In the genomic region with DNA sequence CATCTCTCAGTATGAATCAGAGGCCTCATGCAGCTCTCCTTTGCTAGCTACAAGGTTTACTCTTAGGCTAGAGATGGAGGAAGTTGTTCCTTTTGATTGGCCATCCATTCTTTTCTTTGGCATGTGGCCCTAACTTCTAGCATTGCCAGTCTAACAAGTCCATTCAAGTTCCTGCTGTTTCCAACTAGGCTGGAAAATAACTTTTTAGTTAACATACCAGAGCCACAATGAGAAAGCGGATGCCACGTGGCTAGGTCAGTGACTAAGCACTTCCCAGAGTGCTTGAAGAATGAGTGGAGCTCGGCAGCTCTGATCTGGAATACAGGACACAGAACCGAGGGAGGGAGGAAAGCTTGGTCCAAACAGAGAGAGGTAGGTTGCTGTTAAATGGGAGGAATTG, we compare ENCODE assay signal across 15 mouse cellular contexts. TPM values are rescaled to one million over a fixed set of nuclear protein-coding genes. Genes with fewer than 3 reads are reported as not detected.
DNase-seq lines count a peak whose midpoint lies in the region; ATAC-seq and TF ChIP-seq lines count a peak whose summit lies in the region.
"Had no signal": no experiment of that assay in that cellular context is flagged by ENCODE, and none has a peak within 500 bp of the region (broad histone marks: within the 10 kb centered on the region; RNA-seq: fewer than 3 reads in every experiment).

No protein-coding gene starts in this region.

- peaks cover 37% of the 10 kb centered on the region for H3K79me2 ChIP-seq in C2C12 (ENCODE audit: control insufficient read depth, insufficient read depth)

- peak overlapping the region; percentile 59 for H3ac ChIP-seq in C2C12 (ENCODE audit: control insufficient read depth, insufficient read length, low read depth)

- H3K4me1 ChIP-seq in heart, embryonic 10.5 days, result no peaks in the 10 kb centered on the region
- H3K4me1 ChIP-seq in intestine, embryonic 14.5 days (replicated peaks; ENCODE audit: control insufficient read depth, insufficient read depth, low read length), result no peaks in the 10 kb centered on the region
- H3K4me1 ChIP-seq: forebrain, embryonic 13.5 days had no signal

- H3K27ac ChIP-seq in heart, embryonic 10.5 days, result no peak overlapping the region
- peak overlapping the region; percentile 39; the same call in 1 of the 2 replicates for H3K27ac ChIP-seq in intestine, embryonic 14.5 days (ENCODE audit: low read depth)
- H3K27ac ChIP-seq: forebrain, embryonic 13.5 days; hindbrain, embryonic 14.5 days had no signal

- H3K9me3 ChIP-seq in heart, embryonic 10.5 days, result no peaks in the 10 kb centered on the region
- H3K9me3 ChIP-seq in intestine, embryonic 14.5 days (ENCODE audit: control insufficient read depth, low read length), result no peaks in the 10 kb centered on the region
- H3K9me3 ChIP-seq: forebrain, embryonic 13.5 days had no signal

- H3K79me3 ChIP-seq in C2C12 (ENCODE audit: low read depth), result peaks cover 8% of the 10 kb centered on the region

- DNase-seq in heart, adult 8-10 months (ENCODE audit: low spot score), result peak; percentile 36
- no peak for DNase-seq in heart, embryonic 10.5 days (ENCODE audit: low spot score)
- no peak for DNase-seq in intestine, embryonic 14.5 days (ENCODE audit: low spot score)
- peak; percentile 23 for DNase-seq in lung, postnatal 10 days
- no peak for DNase-seq in cerebellum, postnatal 14 days
- DNase-seq in gastrocnemius, postnatal 25 days, result no peak
- DNase-seq in thymus, postnatal 25 days, result no peak
- DNase-seq: adrenal gland, adult 8-10 months; cerebellum, adult 9-11 months had no signal

- no peak overlapping the region for H3K9ac ChIP-seq in intestine, embryonic 14.5 days (ENCODE audit: low read length)
- H3K9ac ChIP-seq: forebrain, embryonic 13.5 days; hindbrain, embryonic 14.5 days had no signal

- 77% methylated on average over 4 of the region's 4 CpGs for WGBS in heart, embryonic 10.5 days
- WGBS in intestine, embryonic 14.5 days, result 83% methylated on average over 4 of the region's 4 CpGs

- no peaks in the 10 kb centered on the region for H3K27me3 ChIP-seq in heart, embryonic 10.5 days (ENCODE audit: insufficient read depth, poor library complexity, severe bottlenecking)
- H3K27me3 ChIP-seq in C2C12 (ENCODE audit: control insufficient read depth, insufficient read depth, insufficient read length), result no peaks in the 10 kb centered on the region
- no peaks in the 10 kb centered on the region for H3K27me3 ChIP-seq in intestine, embryonic 14.5 days (replicated peaks; ENCODE audit: control insufficient read depth, insufficient read depth, low read length)
- H3K27me3 ChIP-seq: forebrain, embryonic 13.5 days had no signal

- peaks cover 75% of the 10 kb centered on the region for H3K36me3 ChIP-seq in heart, embryonic 10.5 days
- peaks cover 23% of the 10 kb centered on the region for H3K36me3 ChIP-seq in C2C12 (ENCODE audit: control insufficient read depth, insufficient read depth)
- H3K36me3 ChIP-seq in intestine, embryonic 14.5 days (ENCODE audit: control insufficient read depth, insufficient read depth, low read length), result peaks cover 59% of the 10 kb centered on the region

- H3K4me3 ChIP-seq in heart, embryonic 10.5 days, result no peak overlapping the region
- H3K4me3 ChIP-seq in C2C12 (ENCODE audit: insufficient read depth, poor library complexity, severe bottlenecking), result peak overlapping the region; percentile 34
- no peak overlapping the region for H3K4me3 ChIP-seq in intestine, embryonic 14.5 days (ENCODE audit: low read depth, low read length)
- H3K4me3 ChIP-seq: forebrain, embryonic 13.5 days had no signal

- no peak overlapping the region for H3K4me2 ChIP-seq in intestine, embryonic 14.5 days (ENCODE audit: low read length)
- H3K4me2 ChIP-seq: forebrain, embryonic 13.5 days; hindbrain, embryonic 14.5 days had no signal

- ATAC-seq in intestine, embryonic 14.5 days (replicated peaks; ENCODE audit: low FRiP score, low TSS enrichment, low read depth), result no peak
- ATAC-seq: CD4-positive, CD25-positive, alpha-beta regulatory T cell, adult 4 months; forebrain, embryonic 13.5 days had no signal

- TF ChIP-seq CTCF in C2C12 (IDR thresholded peaks at IDR 0.05; ENCODE audit: control insufficient read depth, insufficient read depth, insufficient read length), result no peak

TF ChIP-seq in C2C12, 6 proteins besides CTCF, POLR2A, EP300 and RAD21:
- no peak for TF ChIP-seq FOSL1 (IDR thresholded peaks at IDR 0.05; ENCODE audit: insufficient read depth, low read length, poor library complexity, severe bottlenecking)
- TF ChIP-seq USF1 (IDR thresholded peaks at IDR 0.05; ENCODE audit: low read depth), result peak; percentile 90
- no peak for TF ChIP-seq MYOG (IDR thresholded peaks at IDR 0.05; ENCODE audit: control insufficient read depth, extremely low read depth, insufficient read length)
- TF ChIP-seq MAX (IDR thresholded peaks at IDR 0.05), result peak; percentile 96
- no peak for TF ChIP-seq MYOD1 (IDR thresholded peaks at IDR 0.05; ENCODE audit: control insufficient read depth, insufficient read length, low read depth)
- no peak for TF ChIP-seq CEBPB (IDR thresholded peaks at IDR 0.05; ENCODE audit: low read depth)

RNA-seq across cellular contexts. Expression of a gene that starts 14.7 kb away (rescaled TPM):
- under 1 TPM in 3 of 4 experiments, not detected in 1; 0.14 to 0.35 (median 0.16) TPM for total RNA-seq in heart, adult 8-10 months (2022)
- 0.10 TPM in 2 replicates for polyA plus RNA-seq in heart, embryonic 10.5 days (2016; fragmentation: Nextera tagmentation; extraction: Ambion mirVana)
- 0.02 TPM for polyA plus RNA-seq in C2C12 (2012; fragmentation: generic; extraction: Trizol)
- polyA plus RNA-seq in intestine, embryonic 14.5 days (2014; fragmentation: Nextera tagmentation; extraction: Ambion mirVana), result not detected in 2 replicates
- total RNA-seq in gastrocnemius, postnatal 25 days (2021), result not detected
- total RNA-seq: left cerebral cortex, postnatal 25 days; megakaryocyte progenitor cell, adult 5-6 weeks had no signal
- polyA plus RNA-seq: CD4-positive, CD25-positive, alpha-beta regulatory T cell, adult 4 months; forebrain, embryonic 13.5 days; hindbrain, embryonic 14.5 days had no signal

RNA-seq across cellular contexts. Expression of a gene that starts 52.7 kb away (rescaled TPM):
- total RNA-seq in heart, adult 8-10 months (2022), result 10 to 100 TPM; 27.7 to 31.2 (median 28.0) TPM
- 114 and 117 TPM in 2 replicates for polyA plus RNA-seq in heart, embryonic 10.5 days (2016; fragmentation: Nextera tagmentation; extraction: Ambion mirVana)
- polyA plus RNA-seq in C2C12 (2012; fragmentation: generic; extraction: Trizol), result 76.3 TPM
- 94.5 and 107 TPM in 2 replicates for polyA plus RNA-seq in intestine, embryonic 14.5 days (2014; fragmentation: Nextera tagmentation; extraction: Ambion mirVana)
- total RNA-seq in gastrocnemius, postnatal 25 days (2021), result 10 to 100 TPM; 13.3 to 14.8 TPM

Comparison
In these comparisons a context has a peak if more than half of its experiments do, and no peak if none do; other contexts are left out.
1. DNase-seq: peak in heart, adult 8-10 months (single experiment) and lung, postnatal 10 days (single experiment); none in heart, embryonic 10.5 days (single experiment), intestine, embryonic 14.5 days (single experiment), cerebellum, postnatal 14 days (0 of 2), gastrocnemius, postnatal 25 days (single experiment) and thymus, postnatal 25 days (single experiment).